Mouse (Mus musculus) layer of hippocampus, postnatal 25 days (tissue): ENCODE results near the gene Tssc4. TPM values are rescaled to one million over a fixed set of nuclear protein-coding genes. Genes with fewer than 3 reads are reported as not detected.

ENCODE experiments used
- DNase-seq, 2 experiments: peaks; one replicate each; pipeline ENCODE4 v3.0.0; 2022; ENCODE audit warnings: mixed read lengths in 2 of 2, low spot score in 1 of 2; ENCODE audit errors: extremely low spot score in 1 of 2
- total RNA-seq, 2 experiments: library from RNA; stranded (reverse); gene quantifications; 2 replicates each; pipeline ENCODE4 v1.2.3; 2021

Gene Tssc4
- total RNA-seq, 2 experiments from 2014 or later: 47.0 to 50.4 TPM

GRCm38 (mm10) chr7:143065692-143066091, 3.4 kb upstream of the Tssc4 start:
- no peak for DNase-seq

GRCm38 (mm10) chr7:143067469-143067868, 1.6 kb upstream of the Tssc4 start:
- no peak for DNase-seq

- DNase-seq: no peak
These were observed 1.2 kb upstream of the Tssc4 start for GRCm38 (mm10) chr7:143067897-143068296.

- DNase-seq: peak in 1 of 2 experiments; percentile 49
These were observed 650 bp upstream of the Tssc4 start for GRCm38 (mm10) chr7:143068316-143068881.

- no peak for DNase-seq
These were observed 827 bp downstream of the Tssc4 start for GRCm38 (mm10) chr7:143069751-143070400.

- DNase-seq: no peak
These were observed 1.5 kb downstream of the Tssc4 start for GRCm38 (mm10) chr7:143070506-143071070.

GRCm38 (mm10) chr7:143072605-143073004, 3.6 kb downstream of the Tssc4 start:
- no peak for DNase-seq

- peak in 1 of 2 experiments; percentile 45 for DNase-seq
These were observed 4.0 kb downstream of the Tssc4 start for GRCm38 (mm10) chr7:143073086-143073485.

GRCm38 (mm10) chr7:143075394-143075793, 6.3 kb downstream of the Tssc4 start:
- no peak for DNase-seq

- no peak for DNase-seq
These were observed 8.3 kb downstream of the Tssc4 start for GRCm38 (mm10) chr7:143077351-143077750.

GRCm38 (mm10) chr7:143082024-143082423, 13.0 kb downstream of the Tssc4 start:
- no peak for DNase-seq

- DNase-seq: no peak
These were observed 14.7 kb downstream of the Tssc4 start for GRCm38 (mm10) chr7:143083708-143084107.

GRCm38 (mm10) chr7:143086366-143086765, 17.3 kb downstream of the Tssc4 start:
- DNase-seq: peak; percentile 34 to 71

GRCm38 (mm10) chr7:143087070-143087579, 18.1 kb downstream of the Tssc4 start:
- DNase-seq: peak in 1 of 2 experiments; percentile 45

- DNase-seq: no peak
These were observed 24.8 kb downstream of the Tssc4 start for GRCm38 (mm10) chr7:143093847-143094246.

GRCm38 (mm10) chr7:143094592-143095553, 25.8 kb downstream of the Tssc4 start, which contains the start of gene Trpm5:
Trpm5 (minus strand) TSS chr7:143094642.
- peak; percentile 39 to 78 for DNase-seq

- no peak for DNase-seq
These were observed 26.5 kb downstream of the Tssc4 start for GRCm38 (mm10) chr7:143095554-143095907.

- no peak for DNase-seq
These were observed 31.7 kb downstream of the Tssc4 start for GRCm38 (mm10) chr7:143100759-143101158.

- no peak for DNase-seq
These were observed 36.3 kb downstream of the Tssc4 start for GRCm38 (mm10) chr7:143105258-143105897.

GRCm38 (mm10) chr7:143106062-143106461, 37.0 kb downstream of the Tssc4 start, which contains the start of gene Kcnq1:
Kcnq1 (plus strand) TSS chr7:143106362.
- DNase-seq: no peak
